Mouse (Mus musculus) heart, embryonic 10.5 days (tissue): ENCODE results near the gene Gm20388. TPM values are rescaled to one million over a fixed set of nuclear protein-coding genes. Genes with fewer than 3 reads are reported as not detected.

Source experiments
- DNase-seq: peaks from one replicate; pipeline ENCODE4 v3.0.0-alpha.2; 2017; ENCODE audit warnings: low spot score
- H3K27ac ChIP-seq: fragments of 300-500 bp; sonication (generic); 2 replicates; pipeline ENCODE4 v1.5.1; 2016; ENCODE audit warnings: mild to moderate bottlenecking
- H3K27me3 ChIP-seq: fragments of 300-500 bp; sonication (generic); 2 replicates; pipeline ENCODE4 v1.6.1; 2016; ENCODE audit warnings: mild to moderate bottlenecking; ENCODE audit not compliant: poor library complexity, insufficient read depth, severe bottlenecking
- H3K36me3 ChIP-seq: fragments of 300-500 bp; sonication (generic); 2 replicates; pipeline ENCODE4 v1.6.1; 2016; ENCODE audit warnings: mild to moderate bottlenecking, moderate library complexity
- H3K4me1 ChIP-seq: fragments of 300-500 bp; sonication (generic); 2 replicates; pipeline ENCODE4 v1.6.1; 2016; ENCODE audit warnings: mild to moderate bottlenecking
- H3K4me3 ChIP-seq: fragments of 300-500 bp; sonication (generic); 2 replicates; pipeline ENCODE4 v1.5.1; 2016; ENCODE audit warnings: mild to moderate bottlenecking, moderate library complexity
- H3K9me3 ChIP-seq: fragments of 300-500 bp; sonication (generic); 2 replicates; pipeline ENCODE4 v1.6.1; 2016; ENCODE audit warnings: mild to moderate bottlenecking, moderate library complexity
- WGBS: fragments of 180-500 bp; shearing (Covaris S2); methylation state at CpG from one replicate; pipeline ENCODE4 v1.1.7; 2016; 5-methylcytosine and 5-hydroxymethylcytosine counted together
- polyA plus RNA-seq: library from polyadenylated mRNA; unstranded; fragments of >200 nt; fragmentation: Nextera tagmentation; extraction: Ambion mirVana; gene quantifications from 2 replicates; pipeline ENCODE4 v1.2.1, GENCODE M21; 2016

Gm20388 gene
- polyA plus RNA-seq, 1 experiment from 2014 or later: 4.5 TPM

GRCm38 (mm10) chr8:121348998-121349397 lies 1438.4 kb downstream of the Gm20388 start:
- H3K27ac ChIP-seq: no peak overlapping the region

GRCm38 (mm10) chr8:121350803-121351202 lies 1440.2 kb downstream of the Gm20388 start:
- H3K27ac ChIP-seq: no peak overlapping the region
- no peaks in the 10 kb centered on the region for H3K9me3 ChIP-seq
- no peaks in the 10 kb centered on the region for H3K36me3 ChIP-seq
- peaks cover 60% of the 10 kb centered on the region for H3K4me1 ChIP-seq
- H3K27me3 ChIP-seq: 0 out of 2 replicates have a peak, but pooled peaks cover 14% of the 10 kb centered on the region
- WGBS: 62% methylated on average over 9 of the region's 9 CpGs
- H3K4me3 ChIP-seq: no peak overlapping the region
- DNase-seq: no peak

More at GRCm38 (mm10) chr8:121348998-121349397, 1438.4 kb downstream of the Gm20388 start:
- 38% methylated on average over 4 of the region's 4 CpGs for WGBS
- 0 out of 2 replicates have a peak, but pooled peaks cover 17% of the 10 kb centered on the region for H3K27me3 ChIP-seq
- H3K4me3 ChIP-seq: no peak overlapping the region
- DNase-seq: no peak
- no peaks in the 10 kb centered on the region for H3K9me3 ChIP-seq
- peaks cover 65% of the 10 kb centered on the region for H3K4me1 ChIP-seq
- H3K36me3 ChIP-seq: no peaks in the 10 kb centered on the region

GRCm38 (mm10) chr8:121354844-121355243 lies 1444.2 kb downstream of the Gm20388 start:
- WGBS: 63% methylated on average over 10 of the region's 10 CpGs
- no peak for DNase-seq
- H3K27ac ChIP-seq: no peak overlapping the region
- no peaks in the 10 kb centered on the region for H3K36me3 ChIP-seq
- H3K27me3 ChIP-seq: 0 out of 2 replicates have a peak, but pooled peaks cover 16% of the 10 kb centered on the region
- H3K9me3 ChIP-seq: no peaks in the 10 kb centered on the region
- peaks cover 56% of the 10 kb centered on the region for H3K4me1 ChIP-seq
- H3K4me3 ChIP-seq: no peak overlapping the region

GRCm38 (mm10) chr8:121357451-121357850 lies 1446.8 kb downstream of the Gm20388 start:
- 89% methylated on average over 4 of the region's 4 CpGs for WGBS
- 0 out of 2 replicates have a peak, but pooled peaks cover 7% of the 10 kb centered on the region for H3K27me3 ChIP-seq

GRCm38 (mm10) chr8:121358609-121359008 lies 1448.0 kb downstream of the Gm20388 start:
- Histone ChIP-seq H3K27me3 (0 out of 2 replicates have a peak, but pooled peaks cover 7% of the 10 kb centered on the region), H3K9me3 (no peaks in the 10 kb centered on the region), H3K4me3 (no peak overlapping the region), H3K36me3 (no peaks in the 10 kb centered on the region), H3K27ac (peak overlapping the region; percentile 85), H3K4me1 (peaks cover 61% of the 10 kb centered on the region)
- DNase-seq: no peak
- WGBS: 30% methylated on average over 4 of the region's 4 CpGs

More at GRCm38 (mm10) chr8:121357451-121357850, 1446.8 kb downstream of the Gm20388 start:
- H3K4me3 ChIP-seq: no peak overlapping the region
- H3K27ac ChIP-seq: peak overlapping the region; percentile 85; the same call in 1 of the 2 replicates
- H3K4me1 ChIP-seq: peaks cover 62% of the 10 kb centered on the region
- H3K36me3 ChIP-seq: no peaks in the 10 kb centered on the region
- H3K9me3 ChIP-seq: no peaks in the 10 kb centered on the region
- no peak for DNase-seq

GRCm38 (mm10) chr8:121359131-121359981 lies 1448.7 kb downstream of the Gm20388 start:
- Histone ChIP-seq H3K4me1 (peaks cover 56% of the 10 kb centered on the region), H3K36me3 (no peaks in the 10 kb centered on the region), H3K27ac (peak overlapping the region; percentile 85), H3K9me3 (no peaks in the 10 kb centered on the region), H3K27me3 (0 out of 2 replicates have a peak, but pooled peaks cover 3% of the 10 kb centered on the region), H3K4me3 (peak overlapping the region; percentile 16; the same call in 1 of the 2 replicates)
- 8% methylated on average over 20 of the region's 20 CpGs for WGBS
- no peak for DNase-seq

GRCm38 (mm10) chr8:121360001-121360400 lies 1449.4 kb downstream of the Gm20388 start:
- Histone ChIP-seq H3K27ac (peak overlapping the region; percentile 85), H3K36me3 (no peaks in the 10 kb centered on the region), H3K27me3 (peaks cover 3% of the 10 kb centered on the region; the same call in 1 of the 2 replicates), H3K9me3 (no peaks in the 10 kb centered on the region), H3K4me1 (peaks cover 53% of the 10 kb centered on the region), H3K4me3 (no peak overlapping the region)
- DNase-seq: no peak
- WGBS: 31% methylated on average over 6 of the region's 6 CpGs

- no peak for DNase-seq
- Histone ChIP-seq H3K4me1 (peaks cover 53% of the 10 kb centered on the region), H3K36me3 (no peaks in the 10 kb centered on the region), H3K27me3 (peaks cover 3% of the 10 kb centered on the region; the same call in 1 of the 2 replicates), H3K9me3 (no peaks in the 10 kb centered on the region), H3K27ac (peak overlapping the region; percentile 85), H3K4me3 (no peak overlapping the region)
- WGBS: 40% methylated on average over 8 of the region's 8 CpGs
Measured at GRCm38 (mm10) chr8:121361166-121361565, 1450.5 kb downstream of the Gm20388 start.

- Histone ChIP-seq H3K36me3 (no peaks in the 10 kb centered on the region), H3K27ac (no peak overlapping the region), H3K4me1 (peaks cover 46% of the 10 kb centered on the region), H3K9me3 (no peaks in the 10 kb centered on the region), H3K27me3 (peaks cover 4% of the 10 kb centered on the region; the same call in 1 of the 2 replicates), H3K4me3 (no peak overlapping the region)
- no peak for DNase-seq
- 81% methylated on average over 6 of the region's 6 CpGs for WGBS
Measured at GRCm38 (mm10) chr8:121364646-121365045, 1454.0 kb downstream of the Gm20388 start.

GRCm38 (mm10) chr8:121365150-121365549 lies 1454.5 kb downstream of the Gm20388 start:
- Histone ChIP-seq H3K27ac (0 out of 2 replicates have a peak overlapping the region, but pooled peaks have one; percentile 2), H3K36me3 (no peaks in the 10 kb centered on the region), H3K4me3 (no peak overlapping the region), H3K9me3 (no peaks in the 10 kb centered on the region), H3K4me1 (peaks cover 46% of the 10 kb centered on the region), H3K27me3 (peaks cover 4% of the 10 kb centered on the region; the same call in 1 of the 2 replicates)
- DNase-seq: no peak
- 79% methylated on average over 3 of the region's 3 CpGs for WGBS

GRCm38 (mm10) chr8:121366655-121367054 lies 1456.0 kb downstream of the Gm20388 start:
- DNase-seq: no peak
- no peaks in the 10 kb centered on the region for H3K9me3 ChIP-seq
- H3K36me3 ChIP-seq: no peaks in the 10 kb centered on the region
- no peak overlapping the region for H3K4me3 ChIP-seq
- peaks cover 4% of the 10 kb centered on the region; the same call in 1 of the 2 replicates for H3K27me3 ChIP-seq
- 0 out of 2 replicates have a peak overlapping the region, but pooled peaks have one; percentile 32 for H3K27ac ChIP-seq
- 74% methylated on average over 12 of the region's 12 CpGs for WGBS
- H3K4me1 ChIP-seq: peaks cover 41% of the 10 kb centered on the region

GRCm38 (mm10) chr8:121368799-121369198 lies 1458.2 kb downstream of the Gm20388 start:
- 54% methylated on average over 11 of the region's 11 CpGs for WGBS
- Histone ChIP-seq H3K27ac (peak overlapping the region; percentile 71), H3K27me3 (peaks cover 4% of the 10 kb centered on the region; the same call in 1 of the 2 replicates), H3K9me3 (no peaks in the 10 kb centered on the region), H3K4me3 (no peak overlapping the region), H3K4me1 (peaks cover 56% of the 10 kb centered on the region), H3K36me3 (no peaks in the 10 kb centered on the region)
- DNase-seq: no peak

- Histone ChIP-seq H3K36me3 (no peaks in the 10 kb centered on the region), H3K9me3 (no peaks in the 10 kb centered on the region), H3K4me1 (peaks cover 62% of the 10 kb centered on the region), H3K27ac (peak overlapping the region; percentile 3; the same call in 1 of the 2 replicates), H3K27me3 (peaks cover 4% of the 10 kb centered on the region; the same call in 1 of the 2 replicates), H3K4me3 (no peak overlapping the region)
- WGBS: 84% methylated on average over 11 of the region's 11 CpGs
- no peak for DNase-seq
Measured at GRCm38 (mm10) chr8:121369378-121369777, 1458.7 kb downstream of the Gm20388 start.
